14 mouse cellular contexts compared by ENCODE assay signal in genomic region chr1:38788904-38789303, GRCm38 (mm10). TPM values are rescaled to one million over a fixed set of nuclear protein-coding genes. Genes with fewer than 3 reads are reported as not detected.
DNase-seq lines count a peak whose midpoint lies in the region; ATAC-seq and TF ChIP-seq lines count a peak whose summit lies in the region.
"Had no signal": no experiment of that assay in that cellular context is flagged by ENCODE, and none has a peak within 500 bp of the region (broad histone marks: within the 10 kb centered on the region; RNA-seq: fewer than 3 reads in every experiment).

No protein-coding gene starts in this region.

- POLR2A ChIA-PET in Patski (lab: Charles Lee), result no interaction called here

- H3K4me3 ChIP-seq in intestine, postnatal 0 days (ENCODE audit: low read depth, low read length), result no peak overlapping the region
- no peak overlapping the region for H3K4me3 ChIP-seq in intestine, embryonic 16.5 days (ENCODE audit: low read length)
- H3K4me3 ChIP-seq in thymus, adult 2 months (ENCODE audit: control insufficient read depth, insufficient read depth, low read length), result no peak overlapping the region
- no peak overlapping the region for H3K4me3 ChIP-seq in stomach, postnatal 0 days (ENCODE audit: low read depth, low read length)
- H3K4me3 ChIP-seq: erythroblast, embryonic 14.5 days; limb, embryonic 10.5 days; neural tube, embryonic 12.5 days had no signal

- in situ Hi-C loops in Patski (cut with MboI; ENCODE audit: low pct_unique_long_range_greater_than_20kb), result loop anchor here (5.0 kb wide), 1 partner anchor 602 kb away; no protein-coding TSS in a partner anchor

- CTCF ChIA-PET in Patski (lab: Charles Lee), result interaction anchor here (0.8 to 5.2 kb wide), 4 partner anchors 10 to 602 kb away, joined by 3 to 35 read pairs (median 3); no protein-coding TSS in a partner anchor

- H3K9me3 ChIP-seq in intestine, postnatal 0 days (ENCODE audit: control insufficient read depth), result no peaks in the 10 kb centered on the region
- no peaks in the 10 kb centered on the region for H3K9me3 ChIP-seq in intestine, embryonic 16.5 days (ENCODE audit: control insufficient read depth, low read length)
- H3K9me3 ChIP-seq in stomach, postnatal 0 days (ENCODE audit: control insufficient read depth, low read length), result no peaks in the 10 kb centered on the region
- H3K9me3 ChIP-seq: limb, embryonic 10.5 days; neural tube, embryonic 12.5 days had no signal

- H3K4me2 ChIP-seq in intestine, postnatal 0 days (replicated peaks; ENCODE audit: low read depth), result no peak overlapping the region
- no peak overlapping the region for H3K4me2 ChIP-seq in intestine, embryonic 16.5 days (ENCODE audit: low read depth, low read length)
- H3K4me2 ChIP-seq in stomach, postnatal 0 days (replicated peaks; ENCODE audit: low read depth), result no peak overlapping the region
- H3K4me2 ChIP-seq: neural tube, embryonic 12.5 days had no signal

- TF ChIP-seq POLR2A in thymus, adult 2 months (IDR thresholded peaks at IDR 0.05; ENCODE audit: control insufficient read depth, extremely low read depth, insufficient read depth, low read length, poor library complexity), result no peak

- TF ChIP-seq EP300 in stomach, postnatal 0 days (optimal IDR thresholded peaks at IDR 0.05), result no peak

- DNase-seq in thymus, adult 2 months, result peak; percentile 16
- no peak for DNase-seq in thymus, postnatal 10 days (ENCODE audit: low spot score in 2 of 2)
- no peak for DNase-seq in Patski (ENCODE audit: low read depth, low spot score)
- no peak for DNase-seq in stomach, postnatal 0 days (ENCODE audit: low spot score)
- no peak for DNase-seq in Muller cell, postnatal 12 days (ENCODE audit: inconsistent ontology term)
- DNase-seq: cerebellum, adult 11-12 months; gastrocnemius, postnatal 36 days; lung, postnatal 4 days had no signal

- WGBS in intestine, postnatal 0 days, result 77% methylated on average over 3 of the region's 3 CpGs
- WGBS in intestine, embryonic 16.5 days, result 78% methylated on average over 3 of the region's 3 CpGs
- 74% methylated on average over 3 of the region's 3 CpGs for WGBS in thymus, adult 2 months
- WGBS in stomach, postnatal 0 days, result 80% methylated on average over 3 of the region's 3 CpGs

- no peaks in the 10 kb centered on the region for H3K4me1 ChIP-seq in intestine, postnatal 0 days (replicated peaks; ENCODE audit: control insufficient read depth, insufficient read depth, low read length)
- no peaks in the 10 kb centered on the region for H3K4me1 ChIP-seq in intestine, embryonic 16.5 days (ENCODE audit: control insufficient read depth, insufficient read depth, low read length)
- no peaks in the 10 kb centered on the region for H3K4me1 ChIP-seq in thymus, adult 2 months (replicated peaks; ENCODE audit: control insufficient read depth, insufficient read depth, low read length)
- H3K4me1 ChIP-seq in stomach, postnatal 0 days (replicated peaks; ENCODE audit: control insufficient read depth, insufficient read depth), result no peaks in the 10 kb centered on the region

- peak; percentile 66 for TF ChIP-seq CTCF in intestine, postnatal 0 days (IDR thresholded peaks at IDR 0.05; ENCODE audit: low read depth)
- no peak for TF ChIP-seq CTCF in thymus, adult 2 months (IDR thresholded peaks at IDR 0.05; ENCODE audit: borderline replicate concordance, control insufficient read depth, extremely low read depth, insufficient read depth, low read length, poor library complexity)
- TF ChIP-seq CTCF in Patski (IDR thresholded peaks at IDR 0.05), result peak; percentile 53
- peak; percentile 69 for TF ChIP-seq CTCF in stomach, postnatal 0 days (IDR thresholded peaks at IDR 0.05; ENCODE audit: low read depth)

- ATAC-seq in intestine, postnatal 0 days, result no peak
- ATAC-seq in intestine, embryonic 16.5 days, result no peak
- ATAC-seq in Patski, result no peak
- no peak for ATAC-seq in stomach, postnatal 0 days (ENCODE audit: low FRiP score, low TSS enrichment)
- no peak for ATAC-seq in frontal cortex, adult (ENCODE audit: low TSS enrichment)

- H3K27me3 ChIP-seq in intestine, postnatal 0 days (replicated peaks; ENCODE audit: control insufficient read depth, insufficient read depth, low read length), result no peaks in the 10 kb centered on the region
- H3K27me3 ChIP-seq in intestine, embryonic 16.5 days (replicated peaks; ENCODE audit: control insufficient read depth, insufficient read depth, low read length), result no peaks in the 10 kb centered on the region
- no peaks in the 10 kb centered on the region for H3K27me3 ChIP-seq in thymus, adult 2 months (ENCODE audit: control insufficient read depth, insufficient read depth, low read length)
- H3K27me3 ChIP-seq in Patski, result peaks cover 3% of the 10 kb centered on the region
- no peaks in the 10 kb centered on the region for H3K27me3 ChIP-seq in stomach, postnatal 0 days (ENCODE audit: control insufficient read depth, insufficient read depth, low read length)
- H3K27me3 ChIP-seq: neural tube, embryonic 12.5 days had no signal

- no peak overlapping the region for H3K9ac ChIP-seq in intestine, postnatal 0 days (ENCODE audit: low read depth, low read length)
- H3K9ac ChIP-seq in intestine, embryonic 16.5 days (ENCODE audit: low read depth, low read length), result no peak overlapping the region
- no peak overlapping the region for H3K9ac ChIP-seq in stomach, postnatal 0 days (ENCODE audit: low read length)
- H3K9ac ChIP-seq: neural tube, embryonic 12.5 days had no signal

- no peaks in the 10 kb centered on the region for H3K36me3 ChIP-seq in intestine, postnatal 0 days (ENCODE audit: control insufficient read depth, insufficient read depth)
- H3K36me3 ChIP-seq in intestine, embryonic 16.5 days (ENCODE audit: control insufficient read depth, insufficient read depth, low read length), result no peaks in the 10 kb centered on the region
- H3K36me3 ChIP-seq in thymus, adult 2 months (ENCODE audit: control insufficient read depth, insufficient read depth, low read length), result no peaks in the 10 kb centered on the region
- H3K36me3 ChIP-seq in stomach, postnatal 0 days (ENCODE audit: control insufficient read depth, insufficient read depth, low read length), result no peaks in the 10 kb centered on the region
- H3K36me3 ChIP-seq: limb, embryonic 10.5 days; neural tube, embryonic 12.5 days had no signal

- no peak overlapping the region for H3K27ac ChIP-seq in intestine, postnatal 0 days (ENCODE audit: low read depth, low read length)
- no peak overlapping the region for H3K27ac ChIP-seq in intestine, embryonic 16.5 days (ENCODE audit: low read length)
- no peak overlapping the region for H3K27ac ChIP-seq in thymus, adult 2 months (ENCODE audit: control insufficient read depth, insufficient read depth, low read length)
- no peak overlapping the region for H3K27ac ChIP-seq in stomach, postnatal 0 days (replicated peaks)
- H3K27ac ChIP-seq: limb, embryonic 10.5 days; neural tube, embryonic 12.5 days had no signal

RNA-seq across cellular contexts. Expression of gene Lonrf2, which starts 47.6 kb away (rescaled TPM):
- polyA plus RNA-seq in intestine, postnatal 0 days (2015; fragmentation: Nextera tagmentation; extraction: Ambion mirVana), result 0.38 and 0.52 TPM in 2 replicates
- polyA plus RNA-seq in intestine, embryonic 16.5 days (2015; fragmentation: Nextera tagmentation; extraction: Ambion mirVana), result 0.72 and 0.79 TPM in 2 replicates
- 0.46 and 0.47 TPM in 2 replicates for polyA plus RNA-seq in thymus, adult 2 months (2012; rRNA removed)
- polyA plus RNA-seq in Patski (2021), result 0.62 TPM
- 0.46 and 0.54 TPM in 2 replicates for polyA plus RNA-seq in stomach, postnatal 0 days (2015; fragmentation: Nextera tagmentation; extraction: Ambion mirVana)
- polyA plus RNA-seq: erythroblast, embryonic 14.5 days had no signal
